Mouse (Mus musculus): ENCODE measurements at regions not wholly inside any gene's neighbourhood (a gene's known extent, or its start where the extent isn't known, plus 50 kb on each side); places are given as distances from the start of the nearest gene placed in this dataset.

GRCm38 (mm10) chr14:76287768-76288167 lies 127.0 kb upstream of the Tsc22d1 start:
- no peak for TF ChIP-seq EP300 (IDR thresholded peaks at IDR 0.05)
- no peak for TF ChIP-seq CTCF (IDR thresholded peaks at IDR 0.05)
